Mouse (Mus musculus) lung, adult 2 months (tissue): ENCODE measurements around the gene Trim9. TPM values are rescaled to one million over a fixed set of nuclear protein-coding genes. Genes with fewer than 3 reads are reported as not detected.

Source experiments
- DNase-seq: peaks from one replicate; pipeline ENCODE4 v3.0.0; 2022
- H3K4me1 ChIP-seq: fragments of 200-500 bp; 2 replicates; pipeline ENCODE4 v1.6.1; 2011; ENCODE audit warnings: low read length; ENCODE audit not compliant: control insufficient read depth, insufficient read depth
- H3K4me3 ChIP-seq: fragments of 200-500 bp; replicated peaks from 2 replicates; pipeline ENCODE3; 2011; ENCODE audit warnings: low read depth, mild to moderate bottlenecking, control low read depth, low read length; ENCODE audit errors: extremely low read depth
- CTCF ChIP-seq: fragments of 200-500 bp; IDR thresholded peaks from 2 replicates; pipeline ENCODE4 v1.5.1; 2011; ENCODE audit warnings: mild to moderate bottlenecking, low read length, control low read depth; ENCODE audit not compliant: insufficient read depth
- POLR2A ChIP-seq: fragments of 200-500 bp; IDR thresholded peaks from 2 replicates; pipeline ENCODE4 v1.6.1; 2011; ENCODE audit warnings: low read depth, mild to moderate bottlenecking, control low read depth, low read length, borderline replicate concordance; ENCODE audit errors: extremely low read depth
- WGBS: fragments of 180-500 bp; shearing (Covaris S2); methylation state at CpG from one replicate; pipeline ENCODE4 v1.1.7; 2018; 5-methylcytosine and 5-hydroxymethylcytosine counted together
- polyA plus RNA-seq: library from polyadenylated mRNA; depleted of rRNA; stranded (reverse); fragments of >200 nt; gene quantifications from 2 replicates; pipeline ENCODE4 v1.2.3, GENCODE M21; 2012

Gene Trim9
- polyA plus RNA-seq, 1 experiment = 0.06 TPM

DNA sequence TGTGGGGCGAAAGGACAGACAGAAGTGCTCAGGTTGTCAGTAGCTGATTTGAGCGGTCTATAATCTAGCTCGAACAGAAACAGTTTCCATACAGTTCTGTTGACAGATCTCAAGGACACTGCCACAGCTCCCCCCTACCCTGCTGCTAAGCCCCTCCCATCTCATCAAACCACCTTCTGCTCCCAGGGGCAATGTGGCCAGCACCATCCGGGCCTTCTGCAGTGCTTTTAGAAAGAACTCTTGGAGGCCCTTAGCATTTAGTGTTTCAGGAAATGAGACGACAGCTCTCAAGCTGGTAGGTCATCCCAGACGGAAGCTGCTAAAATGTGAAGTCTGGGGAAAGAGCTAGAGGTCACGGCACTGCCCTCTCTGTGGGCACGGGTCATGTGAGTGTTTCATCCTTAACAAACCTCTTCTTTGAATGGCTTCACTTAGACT, 80.9 kb downstream of the Trim9 start:
- no peak overlapping the region for H3K4me3 ChIP-seq
- H3K4me1 ChIP-seq = no peaks in the 10 kb centered on the region
- TF ChIP-seq CTCF (no peak), POLR2A (no peak)
- DNase-seq = no peak
- 46% methylated on average over 8 of the region's 8 CpGs for WGBS

- H3K4me3 ChIP-seq = no peak overlapping the region
- no peaks in the 10 kb centered on the region for H3K4me1 ChIP-seq
- no peak for DNase-seq
- 79% methylated on average over 7 of the region's 7 CpGs for WGBS
- TF ChIP-seq CTCF = no peak
- no peak for TF ChIP-seq POLR2A
These were observed 83.7 kb downstream of the Trim9 start for GRCm38 (mm10) chr12:70263721-70264120.

- TF ChIP-seq POLR2A = no peak
- no peak for TF ChIP-seq CTCF
- no peak overlapping the region for H3K4me3 ChIP-seq
- 91% methylated on average over 17 of the region's 17 CpGs for WGBS
- no peak for DNase-seq
- H3K4me1 ChIP-seq = no peaks in the 10 kb centered on the region
These were observed 85.0 kb downstream of the Trim9 start for GRCm38 (mm10) chr12:70262271-70262953.

DNA sequence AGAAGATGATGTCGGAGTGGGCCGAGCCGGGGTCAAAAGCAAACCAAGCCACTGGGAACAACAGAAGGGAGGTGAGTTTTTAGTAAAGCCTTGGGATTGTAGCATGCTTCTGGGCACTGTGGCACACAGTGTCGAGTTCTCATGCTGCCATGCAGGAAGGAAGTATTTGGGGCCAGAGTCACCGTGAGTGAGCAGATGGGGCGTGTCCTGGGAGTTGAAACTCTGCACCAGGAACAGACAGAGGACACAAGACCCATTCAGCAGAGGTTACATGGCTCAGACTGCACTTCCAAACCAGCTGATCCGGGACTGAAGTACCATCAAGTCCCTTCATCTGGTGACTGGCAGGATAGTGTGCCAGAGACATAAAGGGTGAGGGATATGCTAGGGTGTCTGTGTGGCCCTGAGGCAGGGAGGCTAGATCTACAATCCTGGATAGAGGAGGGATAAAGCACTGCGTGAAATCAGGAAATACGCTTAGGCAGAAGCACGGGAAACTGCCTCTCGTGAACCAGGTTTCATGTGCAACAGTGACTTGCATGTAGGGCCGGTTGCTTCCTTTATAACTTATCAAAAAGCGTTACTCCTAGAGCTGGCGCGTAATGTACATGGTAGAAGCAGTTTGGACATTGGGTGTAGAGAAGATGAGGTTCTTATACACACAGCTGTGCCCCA, 96.1 kb downstream of the Trim9 start:
- no peak overlapping the region for H3K4me3 ChIP-seq
- H3K4me1 ChIP-seq = no peaks in the 10 kb centered on the region
- 56% methylated on average over 15 of the region's 15 CpGs for WGBS
- DNase-seq = no peak
- TF ChIP-seq CTCF (no peak), POLR2A (no peak)

DNA sequence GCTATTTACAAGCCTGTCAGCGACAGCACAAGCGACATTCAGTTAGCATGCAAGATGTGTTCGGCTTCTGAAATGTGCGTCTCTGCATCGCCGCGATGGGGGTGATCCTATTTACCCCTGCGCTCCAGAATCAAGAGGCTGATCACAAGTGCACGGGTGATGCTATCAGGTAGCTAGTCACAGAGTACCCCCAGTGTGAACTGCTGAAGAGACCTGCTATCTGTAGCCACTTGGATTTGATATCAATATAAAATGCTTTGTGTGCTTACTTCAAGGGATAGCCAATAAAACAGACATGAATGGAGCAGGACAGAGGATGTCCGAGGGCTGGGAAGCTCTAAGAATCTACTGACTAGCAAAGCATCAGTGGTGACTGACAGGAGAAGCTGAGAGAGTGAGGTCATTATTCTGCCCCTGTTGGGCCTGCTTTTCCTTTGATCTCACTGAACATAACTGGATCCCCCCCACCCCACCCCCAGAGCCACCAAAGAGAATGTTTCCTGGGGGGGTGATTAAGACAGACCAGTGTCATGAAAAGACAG, 97.7 kb downstream of the Trim9 start:
- TF ChIP-seq CTCF = no peak
- no peak for TF ChIP-seq POLR2A
- H3K4me3 ChIP-seq = no peak overlapping the region
- H3K4me1 ChIP-seq = no peaks in the 10 kb centered on the region
- no peak for DNase-seq
- 89% methylated on average over 10 of the region's 10 CpGs for WGBS

- WGBS = 61% methylated on average over 15 of the region's 15 CpGs
- Histone ChIP-seq H3K4me3 (no peak overlapping the region), H3K4me1 (no peaks in the 10 kb centered on the region)
- no peak for DNase-seq
- no peak for TF ChIP-seq POLR2A
- no peak for TF ChIP-seq CTCF
These were observed 99.5 kb downstream of the Trim9 start for GRCm38 (mm10) chr12:70247683-70248474.

GRCm38 (mm10) chr12:70242550-70242949, 104.9 kb downstream of the Trim9 start:
- Histone ChIP-seq H3K4me1 (no peaks in the 10 kb centered on the region), H3K4me3 (no peak overlapping the region)
- WGBS = 88% methylated on average over 7 of the region's 7 CpGs
- TF ChIP-seq POLR2A = no peak
- DNase-seq = no peak

GRCm38 (mm10) chr12:70239741-70240140, 107.7 kb downstream of the Trim9 start:
- 64% methylated on average over 5 of the region's 5 CpGs for WGBS
- no peak for DNase-seq
- TF ChIP-seq CTCF = no peak
- no peak for TF ChIP-seq POLR2A

DNA sequence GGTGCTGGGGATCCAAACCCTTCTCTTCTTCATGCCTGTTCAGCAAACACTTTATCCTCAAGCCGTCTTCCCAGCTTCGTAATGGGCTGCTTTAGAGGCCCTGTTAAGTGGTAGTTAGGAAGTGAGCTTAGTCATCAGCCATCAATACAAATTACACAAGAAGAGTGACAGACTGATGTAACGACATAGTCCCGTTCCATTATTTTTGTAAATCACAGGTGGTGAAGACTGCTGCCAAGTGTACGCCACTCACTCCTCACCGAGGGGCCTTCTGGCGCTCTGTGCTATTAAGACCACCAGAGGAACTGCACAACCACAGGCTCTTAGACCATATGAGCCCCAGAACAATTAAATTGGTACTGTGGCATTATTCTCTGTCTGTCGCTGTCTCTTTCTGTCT, 108.8 kb downstream of the Trim9 start:
- H3K4me3 ChIP-seq = no peak overlapping the region
- H3K4me1 ChIP-seq = no peaks in the 10 kb centered on the region
- WGBS = 57% methylated on average over 8 of the region's 8 CpGs
- DNase-seq = no peak
- TF ChIP-seq CTCF (no peak), POLR2A (no peak)

More at GRCm38 (mm10) chr12:70239741-70240140, 107.7 kb downstream of the Trim9 start:
- H3K4me3 ChIP-seq = no peak overlapping the region
- H3K4me1 ChIP-seq = no peaks in the 10 kb centered on the region

- WGBS = 1% methylated on average over 13 of the region's 13 CpGs
- H3K4me3 ChIP-seq = peak overlapping the region; percentile 29
- DNase-seq = peak; percentile 68
- TF ChIP-seq CTCF (peak; percentile 78), POLR2A (no peak)
- H3K4me1 ChIP-seq = peaks cover 2% of the 10 kb centered on the region; the same call in 1 of the 2 replicates
These were observed 112.4 kb downstream of the Trim9 start for GRCm38 (mm10) chr12:70234938-70235484.
